Mouse (Mus musculus): ENCODE measurements around the gene Ntm.

DNA sequence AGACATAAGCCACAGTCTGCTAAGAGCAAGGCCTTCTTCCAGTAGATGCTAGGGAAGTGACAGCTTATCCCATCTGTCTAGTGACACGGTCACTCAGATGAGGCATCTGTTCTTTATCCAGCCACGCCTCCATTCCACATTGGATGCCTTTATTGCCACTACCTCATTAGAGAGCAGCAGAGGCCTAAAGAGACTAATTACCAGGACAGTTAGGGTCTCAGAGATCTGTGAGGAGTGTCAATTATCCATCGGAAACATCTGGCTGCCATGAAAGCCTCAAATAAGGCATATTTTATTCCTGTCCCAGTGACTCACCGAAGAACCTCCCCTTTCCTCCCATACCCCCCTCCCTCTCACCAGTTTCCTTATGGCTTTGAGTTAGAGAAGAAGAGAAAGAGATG lies 963.0 kb downstream of the Ntm start:
- no peak for TF ChIP-seq POLR2A (IDR thresholded peaks at IDR 0.05; ENCODE audit: control insufficient read depth, low read depth, low read length)
- TF ChIP-seq CTCF (IDR thresholded peaks at IDR 0.05; ENCODE audit: control insufficient read depth, insufficient read depth, insufficient replicate concordance, low read depth, low read length) = no peak
